Mouse (Mus musculus) liver, adult 2 months (tissue): ENCODE results near the gene Sfxn5. TPM values are rescaled to one million over a fixed set of nuclear protein-coding genes. Genes with fewer than 3 reads are reported as not detected.

Experiments
- DNase-seq: peaks from one replicate; pipeline ENCODE4 v3.0.0-alpha.2; 2011; ENCODE audit warnings: low read depth, low spot score; ENCODE audit errors: extremely low read depth
- H3K27ac ChIP-seq: fragments of 200-500 bp; replicated peaks from 2 replicates; pipeline ENCODE4 v1.5.1; 2012; ENCODE audit warnings: low read depth, mild to moderate bottlenecking, control low read depth, inconsistent platforms, low read length; ENCODE audit not compliant: insufficient read depth
- H3K27me3 ChIP-seq: fragments of 200-500 bp; 2 replicates; pipeline ENCODE4 v1.6.1; 2012; ENCODE audit warnings: mild to moderate bottlenecking, moderate library complexity, low read length, inconsistent platforms; ENCODE audit not compliant: control insufficient read depth, insufficient read depth
- H3K36me3 ChIP-seq: fragments of 200-500 bp; 2 replicates; pipeline ENCODE4 v1.6.1; 2012; ENCODE audit warnings: low read length, inconsistent platforms; ENCODE audit not compliant: control insufficient read depth, insufficient read depth
- H3K4me1 ChIP-seq: fragments of 200-500 bp; 2 replicates; pipeline ENCODE4 v1.6.1; 2011; ENCODE audit warnings: low read length; ENCODE audit not compliant: control insufficient read depth, insufficient read depth
- H3K4me3 ChIP-seq: fragments of 200-500 bp; 2 replicates; pipeline ENCODE4 v1.5.1; 2011; ENCODE audit warnings: low read depth, mild to moderate bottlenecking, control low read depth, low read length, moderate library complexity; ENCODE audit not compliant: insufficient read depth
- H3K79me2 ChIP-seq: fragments of 200-500 bp; 2 replicates; pipeline ENCODE4 v1.6.1; 2012; ENCODE audit warnings: inconsistent platforms, mild to moderate bottlenecking, low read length, moderate library complexity; ENCODE audit not compliant: control insufficient read depth, insufficient read depth
- H3K9ac ChIP-seq: fragments of 200-500 bp; 2 replicates; pipeline ENCODE4 v1.6.1; 2012; ENCODE audit warnings: low read depth, mild to moderate bottlenecking, control low read depth, inconsistent platforms, low read length
- CTCF ChIP-seq: fragments of 200-500 bp; IDR thresholded peaks from 2 replicates; pipeline ENCODE4 v1.5.1; 2011; ENCODE audit warnings: low read depth, low read length, control low read depth
- POLR2A ChIP-seq: fragments of 200-500 bp; IDR thresholded peaks from 2 replicates; pipeline ENCODE4 v1.6.1; 2011; ENCODE audit warnings: low read length, control low read depth; ENCODE audit not compliant: insufficient read depth; ENCODE audit errors: extremely low read depth
- WGBS: fragments of 180-500 bp; shearing (Covaris S2); methylation state at CpG from one replicate; pipeline ENCODE4 v1.1.7; 2018; 5-methylcytosine and 5-hydroxymethylcytosine counted together
- polyA plus RNA-seq: library from polyadenylated mRNA; depleted of rRNA; stranded (reverse); fragments of >200 nt; gene quantifications from 2 replicates; pipeline ENCODE4 v1.2.3, GENCODE M21; 2012
- total RNA-seq: library from RNA; depleted of rRNA; stranded (reverse); fragments of >200 nt; gene quantifications from 2 replicates; pipeline ENCODE4 v1.2.3, GENCODE M21; 2014

Gene Sfxn5
- total and polyA plus RNA-seq, 2 experiments, result 23.4 to 23.6 TPM

- TF ChIP-seq CTCF, result no peak
- TF ChIP-seq POLR2A, result no peak
- no peak for DNase-seq
- peaks cover 2% of the 10 kb centered on the region; the same call in 1 of the 2 replicates for H3K36me3 ChIP-seq
- H3K9ac ChIP-seq, result no peak overlapping the region
- WGBS, result 91% methylated on average over 9 of the region's 9 CpGs
- no peak overlapping the region for H3K4me3 ChIP-seq
- no peaks in the 10 kb centered on the region for H3K27me3 ChIP-seq
- H3K27ac ChIP-seq, result no peak overlapping the region
- H3K4me1 ChIP-seq, result peaks cover 8% of the 10 kb centered on the region
- H3K79me2 ChIP-seq, result no peaks in the 10 kb centered on the region
Observed at GRCm38 (mm10) chr6:85226570-85226969, 106.7 kb downstream of the Sfxn5 start.

DNA sequence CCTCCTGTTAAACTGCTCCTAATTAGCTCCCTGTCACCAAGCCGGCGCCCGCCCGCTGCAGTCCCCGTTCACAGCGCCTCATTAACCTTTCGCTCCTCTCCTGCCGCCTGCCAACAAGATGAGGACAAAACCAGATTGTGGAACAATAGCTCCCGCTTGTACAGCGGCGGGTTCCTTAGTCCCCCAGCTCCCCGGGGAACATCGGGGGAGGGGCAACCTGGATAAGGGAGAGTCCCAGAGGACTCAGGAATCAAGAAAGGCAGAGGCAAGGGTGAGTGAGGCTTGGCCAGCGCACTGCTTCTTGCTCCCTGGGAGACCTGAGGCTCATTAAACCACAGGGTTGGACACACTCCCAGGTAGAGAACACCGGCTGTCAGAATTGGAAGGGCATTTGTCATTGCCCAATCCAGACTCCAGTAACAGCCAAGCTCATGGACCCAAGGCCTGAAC lies 108.8 kb downstream of the Sfxn5 start:
- Histone ChIP-seq H3K36me3 (peaks cover 2% of the 10 kb centered on the region; the same call in 1 of the 2 replicates), H3K27ac (no peak overlapping the region), H3K4me1 (peaks cover 8% of the 10 kb centered on the region), H3K9ac (no peak overlapping the region), H3K79me2 (no peaks in the 10 kb centered on the region), H3K4me3 (no peak overlapping the region), H3K27me3 (no peaks in the 10 kb centered on the region)
- peak; percentile 82 for DNase-seq
- TF ChIP-seq CTCF, result no peak
- no peak for TF ChIP-seq POLR2A
- WGBS, result 67% methylated on average over 15 of the region's 15 CpGs

DNA sequence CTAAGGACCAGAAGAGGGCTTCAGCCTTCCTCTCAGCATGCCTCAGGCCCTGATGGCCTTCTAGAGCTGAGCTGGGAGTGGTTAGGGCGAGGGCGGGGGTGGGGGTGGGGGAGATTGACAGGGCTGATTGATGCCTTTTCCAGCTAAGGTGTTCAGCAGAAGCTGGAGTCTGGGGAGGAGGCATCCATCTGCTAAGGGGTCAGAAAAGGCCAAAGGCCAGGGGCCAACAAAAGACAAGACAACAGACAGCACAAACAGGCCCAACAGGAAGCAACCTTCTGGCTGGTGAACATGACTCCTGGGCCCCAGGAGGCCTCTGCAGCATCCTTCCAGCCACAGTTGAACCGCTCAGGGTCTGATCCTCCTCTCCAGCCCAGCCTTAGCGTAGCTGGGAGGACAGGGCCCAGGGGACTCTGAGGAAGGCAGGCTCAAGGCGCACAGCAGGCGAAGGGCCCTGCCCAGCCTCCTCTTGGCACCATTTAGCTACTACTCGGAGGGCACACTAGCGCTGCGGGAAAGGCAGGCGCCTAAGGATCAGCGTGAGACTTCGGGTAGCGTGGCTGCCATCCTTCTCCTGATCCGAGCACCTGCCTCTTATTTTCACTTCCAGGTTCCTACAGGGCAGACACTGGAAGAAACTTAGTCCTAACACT lies 109.6 kb downstream of the Sfxn5 start:
- no peak overlapping the region for H3K4me3 ChIP-seq
- H3K27me3 ChIP-seq, result no peaks in the 10 kb centered on the region
- no peak for DNase-seq
- H3K9ac ChIP-seq, result no peak overlapping the region
- no peak overlapping the region for H3K27ac ChIP-seq
- H3K79me2 ChIP-seq, result no peaks in the 10 kb centered on the region
- H3K36me3 ChIP-seq, result 0 out of 2 replicates have a peak, but pooled peaks cover 2% of the 10 kb centered on the region
- peaks cover 8% of the 10 kb centered on the region for H3K4me1 ChIP-seq
- WGBS, result 90% methylated on average over 14 of the region's 14 CpGs
- TF ChIP-seq POLR2A (no peak), CTCF (no peak)

- Histone ChIP-seq H3K27me3 (no peaks in the 10 kb centered on the region), H3K4me1 (peaks cover 8% of the 10 kb centered on the region)
- WGBS, result 96% methylated on average over 10 of the region's 10 CpGs
Observed at GRCm38 (mm10) chr6:85222551-85222950, 110.7 kb downstream of the Sfxn5 start.

DNA sequence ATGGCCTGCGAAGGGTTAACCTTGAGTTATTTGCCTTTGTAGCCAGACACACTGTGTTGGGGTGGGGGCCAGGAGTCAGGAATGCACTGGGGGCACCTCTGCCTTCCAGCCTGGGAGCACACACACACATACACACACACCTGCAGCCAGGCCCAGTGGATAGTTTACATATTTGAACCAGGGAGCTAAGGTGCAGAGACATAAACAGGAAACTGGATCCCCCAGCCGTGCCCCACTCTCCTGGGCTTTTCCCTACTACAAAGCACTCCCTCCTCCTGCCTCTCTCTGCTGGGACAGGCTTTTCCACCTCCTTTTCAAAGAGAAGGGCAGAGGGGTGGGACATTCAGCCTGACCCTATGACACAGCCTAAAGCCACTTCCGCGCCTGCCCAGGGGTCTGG lies 112.3 kb downstream of the Sfxn5 start:
- TF ChIP-seq CTCF (no peak), POLR2A (no peak)
- DNase-seq, result no peak
- WGBS, result 85% methylated on average over 4 of the region's 4 CpGs
- Histone ChIP-seq H3K36me3 (no peaks in the 10 kb centered on the region), H3K9ac (no peak overlapping the region), H3K27me3 (no peaks in the 10 kb centered on the region), H3K4me1 (peaks cover 8% of the 10 kb centered on the region), H3K4me3 (no peak overlapping the region), H3K27ac (no peak overlapping the region), H3K79me2 (no peaks in the 10 kb centered on the region)

More at GRCm38 (mm10) chr6:85222551-85222950, 110.7 kb downstream of the Sfxn5 start:
- Histone ChIP-seq H3K9ac (no peak overlapping the region), H3K4me3 (no peak overlapping the region), H3K27ac (no peak overlapping the region), H3K79me2 (no peaks in the 10 kb centered on the region), H3K36me3 (0 out of 2 replicates have a peak, but pooled peaks cover 2% of the 10 kb centered on the region)
- TF ChIP-seq POLR2A (no peak), CTCF (no peak)
- DNase-seq, result no peak

GRCm38 (mm10) chr6:85219706-85220105 lies 113.5 kb downstream of the Sfxn5 start:
- TF ChIP-seq POLR2A (no peak), CTCF (no peak)

More at GRCm38 (mm10) chr6:85219706-85220105, 113.5 kb downstream of the Sfxn5 start:
- Histone ChIP-seq H3K36me3 (no peaks in the 10 kb centered on the region), H3K9ac (no peak overlapping the region), H3K4me3 (no peak overlapping the region), H3K27me3 (no peaks in the 10 kb centered on the region), H3K79me2 (no peaks in the 10 kb centered on the region), H3K4me1 (no peaks in the 10 kb centered on the region; the same call in 1 of the 2 replicates), H3K27ac (no peak overlapping the region)
- no peak for DNase-seq
- 97% methylated on average over 11 of the region's 11 CpGs for WGBS
